Mouse (Mus musculus): Measurements from ENCODE around the gene Wfikkn2.

GRCm38 (mm10) chr11:94216247-94216646 is 29.6 kb downstream of the Wfikkn2 start:
- TF ChIP-seq CTCF (IDR thresholded peaks at IDR 0.05; ENCODE audit: low read depth) = no peak
- TF ChIP-seq EP300 (optimal IDR thresholded peaks at IDR 0.05) = no peak
